Mouse (Mus musculus) heart, embryonic 16.5 days (tissue): ENCODE measurements around the gene Ddx6. TPM values are rescaled to one million over a fixed set of nuclear protein-coding genes. Genes with fewer than 3 reads are reported as not detected.
A peak's percentile ranks its signal among the peaks of the same experiment; 100 is the strongest.

Source experiments
- ATAC-seq: fragments of 200-750 bp; cut with Nextera tagmentation; replicated peaks from 2 replicates; pipeline ENCODE4 v1.8.0; 2017; ENCODE audit warnings: moderate number of reproducible peaks; ENCODE audit not compliant: insufficient read depth, low FRiP score; ENCODE audit errors: extremely low read depth
- H3K27ac ChIP-seq: fragments of 300-500 bp; sonication (generic); 2 replicates; pipeline ENCODE4 v1.5.1; 2014; ENCODE audit warnings: mild to moderate bottlenecking, low read length, control low read depth, moderate library complexity
- H3K27me3 ChIP-seq: fragments of 300-500 bp; sonication (generic); 2 replicates; pipeline ENCODE4 v1.6.1; 2014; ENCODE audit warnings: low read length, mixed read lengths; ENCODE audit not compliant: control insufficient read depth, insufficient read depth
- H3K36me3 ChIP-seq: fragments of 300-500 bp; sonication (generic); 2 replicates; pipeline ENCODE4 v1.6.1; 2014; ENCODE audit not compliant: control insufficient read depth, insufficient read depth
- H3K4me1 ChIP-seq: fragments of 300-500 bp; sonication (generic); 2 replicates; pipeline ENCODE4 v1.6.1; 2014; ENCODE audit warnings: low read length, mixed read lengths; ENCODE audit not compliant: control insufficient read depth, insufficient read depth
- H3K4me2 ChIP-seq: fragments of 300-500 bp; sonication (generic); 2 replicates; pipeline ENCODE4 v1.6.1; 2014; ENCODE audit warnings: low read depth, mild to moderate bottlenecking, control low read depth, low read length
- H3K4me3 ChIP-seq: fragments of 300-500 bp; sonication (generic); 2 replicates; pipeline ENCODE4 v1.5.1; 2014; ENCODE audit warnings: mild to moderate bottlenecking, control low read depth, low read length
- H3K9ac ChIP-seq: fragments of 300-500 bp; sonication (generic); 2 replicates; pipeline ENCODE4 v1.6.1; 2014; ENCODE audit warnings: low read length, control low read depth
- H3K9me3 ChIP-seq: fragments of 300-500 bp; sonication (generic); replicated peaks from 2 replicates; pipeline ENCODE4 v1.6.1; 2016; ENCODE audit warnings: low read length; ENCODE audit not compliant: control insufficient read depth
- WGBS: fragments of 180-500 bp; shearing (Covaris S2); extraction: QIAGEN DNeasy Blood & Tissue Kit; methylation state at CpG from one replicate; pipeline ENCODE4 v1.1.7; 2014; 5-methylcytosine and 5-hydroxymethylcytosine counted together
- polyA plus RNA-seq: library from polyadenylated mRNA; unstranded; fragments of >200 nt; fragmentation: Nextera tagmentation; extraction: Ambion mirVana; gene quantifications from 2 replicates; pipeline ENCODE4 v1.2.1, GENCODE M21; 2015

The Ddx6 gene
- polyA plus RNA-seq, result 9.2 and 10.5 TPM in 2 replicates

DNA sequence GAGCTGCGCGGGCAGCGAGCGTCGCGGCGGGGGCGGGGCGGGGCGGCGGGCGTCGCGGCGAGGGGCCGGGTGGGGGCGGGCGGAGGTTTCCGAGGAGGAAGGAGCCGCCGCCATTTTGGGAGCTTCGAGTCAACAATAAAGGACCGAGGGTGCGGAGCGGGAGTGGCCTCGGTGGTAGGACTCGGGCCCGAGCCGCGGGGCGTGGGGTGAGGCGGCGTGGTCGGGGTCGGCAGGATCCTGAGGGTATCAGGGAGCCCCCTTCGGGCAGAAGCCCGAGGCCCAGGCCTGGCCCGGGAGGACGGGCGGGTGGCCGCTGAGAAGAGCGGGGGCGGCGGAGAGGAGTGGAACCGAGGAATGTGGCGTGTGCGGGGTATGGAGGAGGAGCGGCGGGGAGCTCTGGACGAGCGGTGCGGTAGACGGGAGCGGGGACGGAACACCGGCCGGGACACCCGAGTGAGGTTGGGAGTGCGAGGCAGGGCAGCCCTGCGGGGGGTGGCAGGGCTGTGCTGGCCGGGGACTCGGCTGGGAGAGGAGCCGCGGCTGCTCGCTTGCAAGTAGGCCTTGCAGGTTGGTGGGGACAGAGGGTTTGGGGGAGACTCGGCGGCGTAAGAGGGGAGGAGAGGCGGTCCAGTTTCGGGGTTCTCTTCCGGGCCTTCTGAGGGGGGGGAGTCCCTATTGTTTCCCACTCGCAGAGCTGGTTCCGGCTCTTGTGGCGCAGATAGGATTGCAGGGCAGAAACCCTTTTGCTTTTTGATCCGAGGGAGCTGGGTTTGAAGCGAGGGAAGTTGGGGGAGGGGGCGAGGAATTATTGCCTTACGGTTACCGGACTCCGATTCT, at the start of gene Ddx6:
Ddx6 (plus strand) TSS at position 114 of the 837 bp plus-strand sequence.
- Histone ChIP-seq H3K4me3 (peak within 1 kb of the TSS; percentile 99), H3K4me2 (peak within 1 kb of the TSS; percentile 82), H3K36me3 (peaks cover 16% of the 10 kb centered on the region), H3K27ac (peak within 1 kb of the TSS; percentile 100), H3K9ac (peak within 1 kb of the TSS; percentile 100), H3K9me3 (no peaks in the 10 kb centered on the region), H3K27me3 (no peaks in the 10 kb centered on the region), H3K4me1 (peaks cover 25% of the 10 kb centered on the region)
- under 1% methylated on average over 69 of the region's 80 CpGs for WGBS
- ATAC-seq, result peak; percentile 62

- no peaks in the 10 kb centered on the region for H3K4me1 ChIP-seq
- no peaks in the 10 kb centered on the region for H3K36me3 ChIP-seq
- H3K27me3 ChIP-seq, result no peaks in the 10 kb centered on the region
- no peak within 1 kb of the TSS for H3K27ac ChIP-seq
- H3K4me2 ChIP-seq, result no peak within 1 kb of the TSS
- WGBS, result 59% methylated on average over 4 of the region's 4 CpGs
- H3K9ac ChIP-seq, result no peak within 1 kb of the TSS
- no peak for ATAC-seq
- H3K4me3 ChIP-seq, result no peak within 1 kb of the TSS
- no peaks in the 10 kb centered on the region; the same call in 1 of the 2 replicates for H3K9me3 ChIP-seq
Observed at GRCm38 (mm10) chr9:44561597-44561996, 43.1 kb upstream of the Ddx6 start, which contains the start of gene Cxcr5. Cxcr5 (minus strand) TSS chr9:44561877.

- 55% methylated on average over 12 of the region's 12 CpGs for whole genome bisulfite sequencing
- no peaks in the 10 kb centered on the region for H3K27me3 ChIP-seq
- ATAC-seq, result no peak
- H3K36me3 ChIP-seq, result no peaks in the 10 kb centered on the region
- H3K4me2 ChIP-seq, result no peak overlapping the region
- H3K4me1 ChIP-seq, result peaks cover 6% of the 10 kb centered on the region
- no peak overlapping the region for H3K4me3 ChIP-seq
- H3K9ac ChIP-seq, result no peak overlapping the region
- H3K9me3 ChIP-seq, result no peaks in the 10 kb centered on the region; the same call in 1 of the 2 replicates
- no peak overlapping the region for H3K27ac ChIP-seq
Observed at GRCm38 (mm10) chr9:44562936-44563335, 41.8 kb upstream of the Ddx6 start.

- Histone ChIP-seq H3K9ac (no peak overlapping the region), H3K9me3 (no peaks in the 10 kb centered on the region), H3K27ac (no peak overlapping the region), H3K4me2 (no peak overlapping the region), H3K36me3 (no peaks in the 10 kb centered on the region), H3K4me3 (no peak overlapping the region), H3K4me1 (peaks cover 7% of the 10 kb centered on the region), H3K27me3 (no peaks in the 10 kb centered on the region)
- ATAC-seq, result no peak
- WGBS, result 56% methylated on average over 6 of the region's 6 CpGs
Observed at GRCm38 (mm10) chr9:44565367-44565766, 39.3 kb upstream of the Ddx6 start.

- WGBS, result 53% methylated on average over 9 of the region's 9 CpGs
- Histone ChIP-seq H3K4me1 (peaks cover 7% of the 10 kb centered on the region), H3K9ac (peak overlapping the region; percentile 38; the same call in 1 of the 2 replicates), H3K9me3 (no peaks in the 10 kb centered on the region), H3K27ac (peak overlapping the region; percentile 42), H3K27me3 (no peaks in the 10 kb centered on the region), H3K4me2 (no peak overlapping the region), H3K36me3 (no peaks in the 10 kb centered on the region), H3K4me3 (no peak overlapping the region)
- ATAC-seq, result peak; percentile 49
Observed at GRCm38 (mm10) chr9:44567338-44568082, 37.2 kb upstream of the Ddx6 start.

- no peak for ATAC-seq
- Histone ChIP-seq H3K27me3 (no peaks in the 10 kb centered on the region), H3K9ac (peak overlapping the region; percentile 38; the same call in 1 of the 2 replicates)
Observed at GRCm38 (mm10) chr9:44568083-44568455, 36.6 kb upstream of the Ddx6 start.

DNA sequence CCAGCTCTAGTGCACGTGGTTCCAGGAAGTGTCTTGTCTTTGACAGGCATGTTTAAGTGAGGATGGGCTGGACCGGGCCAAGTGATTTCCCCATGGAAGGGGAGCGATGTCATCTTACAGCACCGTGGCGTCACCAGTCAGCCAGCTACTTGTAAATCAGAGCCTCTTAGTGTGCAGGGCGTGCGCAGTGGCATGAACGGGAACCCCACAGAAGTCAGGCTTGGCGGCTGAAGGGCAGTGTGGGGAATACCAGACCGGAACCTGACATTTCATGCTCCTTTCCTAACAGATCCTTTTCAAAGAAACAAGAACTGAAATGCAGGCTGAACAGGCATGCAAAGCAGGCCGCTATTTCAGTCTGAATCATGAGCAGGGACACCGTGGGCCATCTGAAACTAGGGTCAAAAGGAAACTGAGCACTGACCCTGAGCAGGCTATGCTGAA, 33.7 kb upstream of the Ddx6 start:
- no peak overlapping the region for H3K4me2 ChIP-seq
- no peak overlapping the region for H3K27ac ChIP-seq
- H3K9ac ChIP-seq, result no peak overlapping the region
- H3K4me3 ChIP-seq, result no peak overlapping the region
- H3K4me1 ChIP-seq, result peaks cover 7% of the 10 kb centered on the region
- WGBS, result 70% methylated on average over 12 of the region's 12 CpGs
- H3K36me3 ChIP-seq, result no peaks in the 10 kb centered on the region
- no peaks in the 10 kb centered on the region for H3K27me3 ChIP-seq
- no peaks in the 10 kb centered on the region for H3K9me3 ChIP-seq
- no peak for ATAC-seq

More at GRCm38 (mm10) chr9:44568083-44568455, 36.6 kb upstream of the Ddx6 start:
- Histone ChIP-seq H3K27ac (peak overlapping the region; percentile 42), H3K36me3 (no peaks in the 10 kb centered on the region), H3K4me3 (no peak overlapping the region), H3K4me1 (peaks cover 7% of the 10 kb centered on the region), H3K4me2 (no peak overlapping the region), H3K9me3 (no peaks in the 10 kb centered on the region)
- WGBS, result 54% methylated on average over 7 of the region's 7 CpGs

DNA sequence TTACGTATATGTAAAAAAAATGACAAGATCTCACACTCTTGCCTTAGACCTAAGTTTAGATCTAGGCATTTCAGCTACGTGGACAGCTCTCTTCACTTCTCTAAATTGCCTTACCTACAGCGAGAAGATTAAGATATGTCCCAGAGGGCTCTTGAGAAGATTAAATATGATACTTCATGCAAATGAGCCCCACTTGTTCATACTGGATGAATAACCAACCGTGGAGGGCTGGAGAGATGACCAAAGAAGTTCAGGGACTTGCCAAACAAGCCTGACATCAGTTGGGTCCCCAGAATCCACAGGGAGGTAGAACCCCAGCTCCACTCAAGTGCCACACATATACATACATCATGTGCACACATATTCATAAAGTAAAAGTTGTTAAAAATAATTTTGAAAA, 31.4 kb upstream of the Ddx6 start:
- no peak overlapping the region for H3K9ac ChIP-seq
- no peak overlapping the region for H3K27ac ChIP-seq
- no peaks in the 10 kb centered on the region for H3K4me1 ChIP-seq
- no peaks in the 10 kb centered on the region for H3K36me3 ChIP-seq
- ATAC-seq, result no peak
- no peaks in the 10 kb centered on the region for H3K27me3 ChIP-seq
- no peak overlapping the region for H3K4me2 ChIP-seq
- no peaks in the 10 kb centered on the region for H3K9me3 ChIP-seq
- no peak overlapping the region for H3K4me3 ChIP-seq
- WGBS, result 70% methylated on average over 4 of the region's 4 CpGs

- 87% methylated on average over 2 of the region's 2 CpGs for WGBS
- Histone ChIP-seq H3K9me3 (no peaks in the 10 kb centered on the region), H3K9ac (no peak overlapping the region), H3K4me3 (no peak overlapping the region), H3K4me1 (no peaks in the 10 kb centered on the region), H3K4me2 (no peak overlapping the region), H3K36me3 (no peaks in the 10 kb centered on the region), H3K27ac (no peak overlapping the region), H3K27me3 (no peaks in the 10 kb centered on the region)
- ATAC-seq, result no peak
Observed at GRCm38 (mm10) chr9:44575095-44575494, 29.6 kb upstream of the Ddx6 start.
